8 mouse cellular contexts compared by ENCODE assay signal in the genomic region with DNA sequence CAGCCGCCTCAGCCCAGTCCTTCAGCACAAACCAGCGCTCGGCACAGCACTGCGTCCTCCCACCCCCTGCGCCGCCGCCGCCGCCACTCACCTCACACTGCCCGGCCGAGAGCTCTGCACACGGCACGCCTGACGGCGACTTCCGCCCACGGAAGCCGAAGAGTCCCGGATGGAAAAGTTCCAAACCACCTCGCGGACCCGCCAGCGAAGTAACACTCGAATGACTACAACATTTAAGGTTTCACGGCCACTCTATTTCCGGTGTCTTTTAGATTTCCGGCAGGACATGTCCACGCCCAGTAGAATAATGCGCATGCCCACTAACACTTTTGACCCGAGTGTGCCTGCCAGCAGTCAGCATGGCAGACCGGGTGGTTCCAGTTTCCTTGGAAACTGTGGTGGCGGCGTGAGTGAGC. TPM values are rescaled to one million over a fixed set of nuclear protein-coding genes. Genes with fewer than 3 reads are reported as not detected.
DNase-seq lines count a peak whose midpoint lies in the region; ATAC-seq and TF ChIP-seq lines count a peak whose summit lies in the region.

Gene Zfp715 (minus strand): TSS at position 282 of the 416 bp plus-strand sequence.

- peaks cover 22% of the 10 kb centered on the region for H3K4me1 ChIP-seq in erythroblast, embryonic 14.5 days (ENCODE audit: control insufficient read depth)
- H3K4me1 ChIP-seq in heart, embryonic 11.5 days (ENCODE audit: control insufficient read depth, insufficient read depth, low read length), result peaks cover 14% of the 10 kb centered on the region
- H3K4me1 ChIP-seq in kidney, embryonic 16.5 days (ENCODE audit: insufficient read depth, low read length), result peaks cover 11% of the 10 kb centered on the region
- peaks cover 4% of the 10 kb centered on the region; the same call in 1 of the 2 replicates for H3K4me1 ChIP-seq in liver, adult 2 months (ENCODE audit: control insufficient read depth, insufficient read depth, low read length)

- H3ac ChIP-seq in C2C12 (ENCODE audit: control insufficient read depth, insufficient read length, low read depth), result peak within 1 kb of the TSS; percentile 74
- H3ac ChIP-seq in myocyte (ENCODE audit: control insufficient read depth, insufficient read length), result peak within 1 kb of the TSS; percentile 23

- H3K4me2 ChIP-seq in heart, embryonic 11.5 days, result peak within 1 kb of the TSS; percentile 69
- peak within 1 kb of the TSS; percentile 82 for H3K4me2 ChIP-seq in kidney, embryonic 16.5 days (replicated peaks; ENCODE audit: low read depth, low read length)
- peak within 1 kb of the TSS; percentile 88 for H3K4me2 ChIP-seq in myocyte (ENCODE audit: low read depth)

- H3K4me3 ChIP-seq in C2C12 (ENCODE audit: insufficient read depth, poor library complexity, severe bottlenecking) (peak within 1 kb of the TSS; percentile 60), myocyte (peak within 1 kb of the TSS; percentile 84)
- H3K4me3 ChIP-seq in erythroblast, embryonic 14.5 days (replicated peaks), result peak within 1 kb of the TSS; percentile 91
- H3K4me3 ChIP-seq in heart, embryonic 11.5 days (ENCODE audit: low read depth, low read length), result peak within 1 kb of the TSS; percentile 86
- H3K4me3 ChIP-seq in kidney, embryonic 16.5 days (ENCODE audit: low read length), result peak within 1 kb of the TSS; percentile 72
- H3K4me3 ChIP-seq in liver, adult 2 months (ENCODE audit: insufficient read depth, low read depth, low read length), result peak within 1 kb of the TSS; percentile 84

- peak; percentile 93 for ATAC-seq in heart, embryonic 11.5 days (replicated peaks; ENCODE audit: insufficient number of reproducible peaks, low FRiP score, low TSS enrichment)
- ATAC-seq in kidney, embryonic 16.5 days (ENCODE audit: low FRiP score, low TSS enrichment), result peak; percentile 94

- peaks cover 11% of the 10 kb centered on the region for H3K79me3 ChIP-seq in C2C12 (ENCODE audit: low read depth)

- TF ChIP-seq POLR2A in brain, embryonic 14.5 days (IDR thresholded peaks at IDR 0.05; ENCODE audit: borderline replicate concordance, extremely low read depth, insufficient read depth, insufficient read length, poor library complexity, severe bottlenecking), result peak; percentile 34; the same call in 1 of the 2 replicates
- TF ChIP-seq POLR2A in liver, adult 2 months (IDR thresholded peaks at IDR 0.05; ENCODE audit: extremely low read depth, insufficient read depth, low read length), result no peak
- TF ChIP-seq POLR2A in myocyte (IDR thresholded peaks at IDR 0.05; ENCODE audit: insufficient read length, low read depth), result peak; percentile 65

- no peak for TF ChIP-seq CTCF in C2C12 (IDR thresholded peaks at IDR 0.05; ENCODE audit: control insufficient read depth, insufficient read depth, insufficient read length)
- no peak for TF ChIP-seq CTCF in brain, embryonic 14.5 days (IDR thresholded peaks at IDR 0.05; ENCODE audit: borderline replicate concordance, extremely low read depth, insufficient read depth, insufficient read length)
- TF ChIP-seq CTCF in liver, adult 2 months (IDR thresholded peaks at IDR 0.05; ENCODE audit: low read depth, low read length), result no peak

- peaks cover 20% of the 10 kb centered on the region for H3K36me3 ChIP-seq in C2C12 (ENCODE audit: control insufficient read depth, insufficient read depth)
- peaks cover 16% of the 10 kb centered on the region for H3K36me3 ChIP-seq in erythroblast, embryonic 14.5 days (ENCODE audit: control insufficient read depth)
- peaks cover 10% of the 10 kb centered on the region for H3K36me3 ChIP-seq in heart, embryonic 11.5 days (ENCODE audit: control insufficient read depth, insufficient read depth, low read length)
- H3K36me3 ChIP-seq in kidney, embryonic 16.5 days (ENCODE audit: insufficient read depth, low read length), result 0 out of 2 replicates have a peak, but pooled peaks cover 7% of the 10 kb centered on the region
- peaks cover 24% of the 10 kb centered on the region for H3K36me3 ChIP-seq in liver, adult 2 months (ENCODE audit: control insufficient read depth, insufficient read depth, low read length)
- H3K36me3 ChIP-seq in myocyte (ENCODE audit: control insufficient read depth, insufficient read depth), result peaks cover 11% of the 10 kb centered on the region
- peaks cover 2% of the 10 kb centered on the region for H3K36me3 ChIP-seq in splenic B cell, adult 2 months (ENCODE audit: control insufficient read depth, insufficient read depth, low read length, poor library complexity, severe bottlenecking)

- no peaks in the 10 kb centered on the region for H3K9me3 ChIP-seq in erythroblast, embryonic 14.5 days (ENCODE audit: control insufficient read depth, low read length)
- no peaks in the 10 kb centered on the region for H3K9me3 ChIP-seq in heart, embryonic 11.5 days (replicated peaks; ENCODE audit: control insufficient read depth, low read length)
- H3K9me3 ChIP-seq in kidney, embryonic 16.5 days (ENCODE audit: low read length), result no peaks in the 10 kb centered on the region

- WGBS in heart, embryonic 11.5 days (ENCODE audit: insufficient replicate concordance), result under 1% methylated on average over 33 of the region's 33 CpGs
- under 1% methylated on average over 33 of the region's 33 CpGs for WGBS in kidney, embryonic 16.5 days
- 1% methylated on average over 30 of the region's 33 CpGs for WGBS in liver, adult 2 months

- no peaks in the 10 kb centered on the region for H3K27me3 ChIP-seq in C2C12 (ENCODE audit: control insufficient read depth, insufficient read depth, insufficient read length)
- no peaks in the 10 kb centered on the region for H3K27me3 ChIP-seq in erythroblast, embryonic 14.5 days (ENCODE audit: control insufficient read depth)
- H3K27me3 ChIP-seq in heart, embryonic 11.5 days (ENCODE audit: control insufficient read depth, insufficient read depth, low read length), result no peaks in the 10 kb centered on the region
- H3K27me3 ChIP-seq in kidney, embryonic 16.5 days (ENCODE audit: insufficient read depth, low read length), result no peaks in the 10 kb centered on the region
- no peaks in the 10 kb centered on the region for H3K27me3 ChIP-seq in liver, adult 2 months (ENCODE audit: control insufficient read depth, insufficient read depth, low read length)
- H3K27me3 ChIP-seq in myocyte (ENCODE audit: control insufficient read depth, insufficient read depth, insufficient read length), result no peaks in the 10 kb centered on the region
- H3K27me3 ChIP-seq in splenic B cell, adult 2 months (ENCODE audit: control insufficient read depth, insufficient read depth, low read length, poor library complexity, severe bottlenecking), result no peaks in the 10 kb centered on the region

- peak; percentile 98 for DNase-seq in brain, embryonic 14.5 days (ENCODE audit: low read depth)
- peak; percentile 95 for DNase-seq in liver, adult 2 months (ENCODE audit: extremely low read depth, low read depth, low spot score)
- peak; percentile 95 for DNase-seq in splenic B cell, adult 2 months (ENCODE audit: low read depth, low spot score)

- peak within 1 kb of the TSS; percentile 85 for H3K27ac ChIP-seq in heart, embryonic 11.5 days (ENCODE audit: low read depth, low read length)
- H3K27ac ChIP-seq in kidney, embryonic 16.5 days (ENCODE audit: low read length), result peak within 1 kb of the TSS; percentile 90
- H3K27ac ChIP-seq in liver, adult 2 months (replicated peaks; ENCODE audit: insufficient read depth, low read depth, low read length), result peak within 1 kb of the TSS; percentile 66

- H3K79me2 ChIP-seq in C2C12 (ENCODE audit: control insufficient read depth, insufficient read depth) (peaks cover 33% of the 10 kb centered on the region), myocyte (ENCODE audit: control insufficient read depth, insufficient read depth) (peaks cover 25% of the 10 kb centered on the region)
- peaks cover 3% of the 10 kb centered on the region; the same call in 1 of the 2 replicates for H3K79me2 ChIP-seq in liver, adult 2 months (ENCODE audit: control insufficient read depth, insufficient read depth, low read length)

- peak within 1 kb of the TSS; percentile 87 for H3K9ac ChIP-seq in heart, embryonic 11.5 days (ENCODE audit: low read depth, low read length)
- H3K9ac ChIP-seq in kidney, embryonic 16.5 days (replicated peaks; ENCODE audit: low read length), result peak within 1 kb of the TSS; percentile 81
- peak within 1 kb of the TSS; percentile 90 for H3K9ac ChIP-seq in liver, adult 2 months (ENCODE audit: low read depth, low read length)

TF ChIP-seq in C2C12, 6 proteins besides CTCF, POLR2A, EP300 and RAD21:
- TF ChIP-seq CEBPB (IDR thresholded peaks at IDR 0.05; ENCODE audit: low read depth) (no peak), MAX (IDR thresholded peaks at IDR 0.05) (peak; percentile 48)
TF ChIP-seq in C2C12: peak in this region for 1.

TF ChIP-seq in myocyte, 11 proteins besides CTCF, POLR2A, EP300 and RAD21:
- TF ChIP-seq MYOG (IDR thresholded peaks at IDR 0.05; ENCODE audit: control insufficient read depth in 1 of 3, insufficient read depth in 1 of 3, insufficient read length in 2 of 3, low read depth in 2 of 3), result no peak
- no peak for TF ChIP-seq MYOD1 (IDR thresholded peaks at IDR 0.05; ENCODE audit: control insufficient read depth in 1 of 3, insufficient read length in 2 of 3, low read depth in 2 of 3)
- TF ChIP-seq TCF12 (IDR thresholded peaks at IDR 0.05; ENCODE audit: insufficient read depth, poor library complexity, severe bottlenecking), result no peak
- TF ChIP-seq REST (IDR thresholded peaks at IDR 0.05; ENCODE audit: insufficient read depth, insufficient read length), result no peak
- no peak for TF ChIP-seq POLR2AphosphoS2 (IDR thresholded peaks at IDR 0.05; ENCODE audit: insufficient read length, low read depth)
- no peak for TF ChIP-seq MAX (IDR thresholded peaks at IDR 0.05; ENCODE audit: low read depth)
- no peak for TF ChIP-seq E2F4 (IDR thresholded peaks at IDR 0.05; ENCODE audit: insufficient read depth)
- no peak for TF ChIP-seq TCF3 (IDR thresholded peaks at IDR 0.05; ENCODE audit: insufficient read length, low read depth)
- TF ChIP-seq SRF (IDR thresholded peaks at IDR 0.05; ENCODE audit: control insufficient read depth, insufficient read length, low read depth), result no peak
- no peak for TF ChIP-seq USF1 (IDR thresholded peaks at IDR 0.05; ENCODE audit: low read depth)
- TF ChIP-seq CEBPB (IDR thresholded peaks at IDR 0.05; ENCODE audit: insufficient read depth, poor library complexity, severe bottlenecking), result no peak

RNA-seq across cellular contexts. Expression of gene Zfp715, which starts in this region (rescaled TPM):
- polyA plus RNA-seq in C2C12 (2012; fragmentation: generic; extraction: Trizol), result 2.5 TPM
- polyA plus RNA-seq in brain, embryonic 14.5 days (2012; rRNA removed), result 13.1 and 16.9 TPM in 2 replicates
- polyA plus RNA-seq in erythroblast, embryonic 14.5 days (2012), result 0.01 and 0.04 TPM in 2 replicates
- polyA plus RNA-seq in heart, embryonic 11.5 days (2014; fragmentation: Nextera tagmentation; extraction: Ambion mirVana), result 11.6 and 12.1 TPM in 2 replicates
- polyA plus RNA-seq in kidney, embryonic 16.5 days (2015; fragmentation: Nextera tagmentation; extraction: Ambion mirVana), result 14.9 TPM in 2 replicates
- 12.1 and 12.2 TPM in 2 replicates for total RNA-seq in liver, adult 2 months (2014; rRNA removed)
- 1.7 and 1.8 TPM in 2 replicates for polyA plus RNA-seq in liver, adult 2 months (2012; rRNA removed)
- 2.7 TPM for polyA plus RNA-seq in myocyte (2012; fragmentation: generic; extraction: Trizol)

Comparison
In these comparisons a context has a peak if more than half of its experiments do, and no peak if none do; other contexts are left out.
1. Peak in every context shown above with its lines: DNase-seq, ATAC-seq, H3K4me3 ChIP-seq and H3K27ac ChIP-seq.